Mouse (Mus musculus) left cerebral cortex, postnatal 10 days (tissue): ENCODE data around the gene Cspg4. TPM values are rescaled to one million over a fixed set of nuclear protein-coding genes. Genes with fewer than 3 reads are reported as not detected.
"Not testable (repeated sequence)": the region's sequence is repeated elsewhere in the genome, so short reads cannot be mapped to it uniquely, and the experiment has no call there.

Experiments
- DNase-seq, 2 experiments: peaks; one replicate each; pipeline ENCODE4 v3.0.0; 2021 to 2022; ENCODE audit warnings: low spot score in 2 of 2, mixed read lengths in 1 of 2; ENCODE audit errors: extremely low spot score in 1 of 2
- intact Hi-C: fragments of 180-260 bp; cut with DNase I; formaldehyde crosslinking; loops from one replicate; pipeline ENCODE4 v1.15.1; 2025
- total RNA-seq, 2 experiments: library from RNA; stranded (reverse); gene quantifications; 2 replicates each; pipeline ENCODE4 v1.2.3; 2021

Cspg4 gene
- total RNA-seq, 2 experiments from 2014 or later = 21.2 to 28.0 TPM

DNA sequence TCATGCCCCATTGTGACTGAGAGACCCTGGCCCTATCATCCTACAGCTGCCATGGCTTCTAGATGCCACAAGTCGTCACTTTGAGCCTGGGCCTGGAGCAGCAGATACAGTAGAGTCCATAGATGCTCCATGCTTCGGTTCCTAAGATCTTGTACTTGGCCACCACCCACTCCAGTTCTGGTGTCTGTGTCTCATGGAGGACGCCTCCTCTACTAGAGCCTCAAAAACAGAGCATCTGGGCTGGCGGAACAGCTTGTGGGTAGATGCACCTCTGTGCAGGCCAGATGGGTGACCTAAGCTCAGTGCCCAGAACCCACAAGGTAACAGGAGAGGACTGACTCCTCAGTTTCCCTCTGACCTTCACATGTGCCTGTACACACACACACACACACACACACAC is 19.5 kb downstream of the Cspg4 start:
- intact Hi-C loops = no loop called here
- no peak for DNase-seq

GRCm38 (mm10) chr9:56886113-56886512 is 21.3 kb downstream of the Cspg4 start:
- intact Hi-C loops = no loop called here
- peak in 1 of 2 experiments; percentile 62 for DNase-seq

DNA sequence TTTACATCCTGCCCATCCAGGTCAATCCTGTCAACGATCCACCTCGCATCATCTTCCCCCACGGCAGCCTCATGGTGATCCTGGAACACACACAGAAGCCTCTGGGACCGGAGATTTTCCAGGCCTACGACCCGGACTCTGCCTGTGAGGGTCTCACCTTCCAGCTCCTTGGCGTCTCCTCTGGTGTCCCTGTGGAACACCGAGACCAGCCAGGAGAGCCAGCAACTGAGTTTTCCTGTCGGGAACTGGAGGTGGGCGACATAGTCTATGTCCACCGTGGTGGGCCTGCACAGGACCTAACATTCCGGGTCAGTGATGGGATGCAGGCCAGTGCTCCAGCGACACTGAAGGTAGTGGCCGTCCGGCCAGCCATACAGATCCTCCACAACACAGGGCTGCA is 21.8 kb downstream of the Cspg4 start:
- no peak for DNase-seq

DNA sequence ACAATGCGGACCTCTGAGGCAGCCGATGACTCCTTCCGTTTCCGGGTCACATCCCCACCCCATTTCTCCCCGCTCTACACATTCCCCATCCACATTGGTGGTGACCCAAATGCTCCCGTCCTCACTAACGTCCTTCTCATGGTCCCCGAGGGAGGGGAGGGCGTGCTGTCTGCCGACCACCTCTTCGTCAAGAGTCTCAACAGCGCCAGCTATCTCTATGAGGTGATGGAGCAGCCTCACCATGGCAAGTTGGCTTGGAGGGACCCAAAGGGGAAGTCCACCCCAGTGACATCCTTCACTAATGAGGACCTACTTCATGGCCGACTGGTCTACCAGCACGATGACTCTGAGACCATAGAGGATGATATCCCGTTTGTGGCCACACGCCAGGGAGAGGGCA is 22.7 kb downstream of the Cspg4 start:
- intact Hi-C loops = no loop called here
- DNase-seq = peak in 1 of 2 experiments; percentile 55

More for the DNA sequence above, 21.8 kb downstream of the Cspg4 start:
- intact Hi-C loops = no loop called here

GRCm38 (mm10) chr9:56889817-56890216 is 25.0 kb downstream of the Cspg4 start:
- DNase-seq = peak; percentile 80 to 81
- intact Hi-C loops = loop anchor here (2.0 to 5.0 kb wide), 2 partner anchors 37 to 47 kb away; partner anchors contain the start of gene Snx33

DNA sequence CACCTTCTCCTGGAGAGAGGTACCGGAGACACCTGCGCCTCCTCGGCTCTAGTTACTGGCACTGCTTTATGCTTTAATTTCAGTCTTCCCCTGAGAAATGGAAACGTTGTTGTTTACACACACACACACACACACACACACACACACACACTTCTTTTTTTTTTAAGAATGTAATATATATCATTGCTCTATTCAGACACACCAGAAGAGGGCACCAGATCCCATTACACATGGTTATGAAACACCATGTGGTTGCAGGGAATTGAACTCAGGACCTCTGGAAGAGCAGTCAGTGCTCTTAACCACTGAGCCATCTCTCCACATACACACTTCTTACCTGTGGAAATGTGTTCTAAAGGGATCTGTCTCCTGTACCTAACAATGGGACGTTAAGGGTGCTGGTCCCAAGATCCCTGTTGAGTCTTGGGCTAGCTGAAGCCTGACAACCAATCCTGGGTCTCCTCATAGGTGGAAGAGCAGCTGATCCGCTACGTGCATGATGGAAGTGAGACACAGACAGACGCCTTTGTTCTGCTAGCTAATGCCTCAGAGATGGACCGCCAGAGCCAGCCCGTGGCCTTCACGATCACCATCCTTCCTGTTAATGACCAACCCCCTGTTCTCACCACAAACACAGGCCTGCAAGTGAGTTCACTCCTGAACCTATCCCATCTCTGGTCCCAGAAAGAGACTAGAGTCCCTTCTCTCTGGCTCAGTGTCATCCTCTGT is 25.9 kb downstream of the Cspg4 start:
- intact Hi-C loops = loop anchor here (5.0 kb wide), 1 partner anchor 37 kb away; the partner anchor contains the start of gene Snx33
- DNase-seq = no peak

GRCm38 (mm10) chr9:56891517-56892011 is 26.7 kb downstream of the Cspg4 start:
- intact Hi-C loops = loop anchor here (5.0 kb wide), 1 partner anchor 36 kb away; the partner anchor contains the start of gene Snx33

DNA sequence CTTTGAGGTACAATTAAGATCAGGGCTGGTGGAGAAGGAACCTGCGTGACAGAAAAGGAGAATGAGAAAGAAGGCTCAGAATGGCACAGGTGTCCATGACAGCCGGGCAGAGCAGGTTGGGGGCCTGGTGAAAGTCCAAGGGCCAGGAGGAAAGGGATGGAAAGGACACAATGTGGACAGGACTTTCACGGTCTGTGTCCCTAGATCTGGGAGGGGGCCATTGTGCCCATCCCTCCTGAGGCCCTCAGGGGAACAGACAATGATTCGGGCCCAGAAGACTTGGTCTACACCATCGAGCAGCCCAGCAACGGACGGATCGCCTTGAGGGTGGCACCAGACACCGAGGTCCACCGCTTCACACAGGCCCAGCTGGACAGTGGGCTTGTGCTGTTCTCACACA is 27.3 kb downstream of the Cspg4 start:
- intact Hi-C loops = loop anchor here (5.0 kb wide), 1 partner anchor 35 kb away; the partner anchor contains the start of gene Snx33
- DNase-seq = no peak

More at GRCm38 (mm10) chr9:56891517-56892011, 26.7 kb downstream of the Cspg4 start:
- peak; percentile 72 to 83 for DNase-seq

- no peak for DNase-seq
- intact Hi-C loops = loop anchor here (5.0 kb wide), 1 partner anchor 34 kb away; the partner anchor contains the start of gene Snx33
Measured at GRCm38 (mm10) chr9:56893313-56893712, 28.5 kb downstream of the Cspg4 start.

DNA sequence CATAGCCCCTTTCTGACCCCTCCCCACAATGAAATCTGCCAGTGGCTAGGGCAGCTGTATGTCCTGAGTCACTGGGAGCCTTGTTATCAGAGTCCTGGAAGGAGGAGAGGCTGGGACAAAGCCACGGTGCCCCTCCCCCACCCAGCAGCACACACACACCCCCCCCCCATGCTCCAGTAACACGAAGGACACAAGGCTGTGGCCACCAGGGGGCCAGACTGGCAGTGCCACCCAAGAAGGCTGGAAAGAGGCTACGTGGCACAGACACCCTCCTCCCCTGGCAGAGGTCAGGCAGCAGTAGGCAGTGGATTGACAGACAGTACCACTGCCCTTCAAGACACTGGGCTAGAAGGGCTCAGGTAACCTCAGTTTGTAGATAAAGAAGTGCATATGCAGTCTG is 29.2 kb downstream of the Cspg4 start:
- peak in 1 of 2 experiments; percentile 74 for DNase-seq
- intact Hi-C loops = loop anchor here (5.0 kb wide), 1 partner anchor 33 kb away; the partner anchor contains the start of gene Snx33

- intact Hi-C loops = no loop called here
- no peak for DNase-seq
Measured at GRCm38 (mm10) chr9:56896779-56897178, 31.9 kb downstream of the Cspg4 start.

- DNase-seq = no peak
- intact Hi-C loops = no loop called here
Measured at GRCm38 (mm10) chr9:56899409-56899808, 34.6 kb downstream of the Cspg4 start.

GRCm38 (mm10) chr9:56900060-56900459 is 35.2 kb downstream of the Cspg4 start:
- intact Hi-C loops = no loop called here
- DNase-seq = no peak

- intact Hi-C loops = no loop called here
Measured at GRCm38 (mm10) chr9:56900571-56900970, 35.7 kb downstream of the Cspg4 start.

GRCm38 (mm10) chr9:56901187-56901586 is 36.4 kb downstream of the Cspg4 start:
- DNase-seq = peak in 1 of 2 experiments; percentile 37
- intact Hi-C loops = no loop called here

More at GRCm38 (mm10) chr9:56900571-56900970, 35.7 kb downstream of the Cspg4 start:
- DNase-seq = no peak

DNA sequence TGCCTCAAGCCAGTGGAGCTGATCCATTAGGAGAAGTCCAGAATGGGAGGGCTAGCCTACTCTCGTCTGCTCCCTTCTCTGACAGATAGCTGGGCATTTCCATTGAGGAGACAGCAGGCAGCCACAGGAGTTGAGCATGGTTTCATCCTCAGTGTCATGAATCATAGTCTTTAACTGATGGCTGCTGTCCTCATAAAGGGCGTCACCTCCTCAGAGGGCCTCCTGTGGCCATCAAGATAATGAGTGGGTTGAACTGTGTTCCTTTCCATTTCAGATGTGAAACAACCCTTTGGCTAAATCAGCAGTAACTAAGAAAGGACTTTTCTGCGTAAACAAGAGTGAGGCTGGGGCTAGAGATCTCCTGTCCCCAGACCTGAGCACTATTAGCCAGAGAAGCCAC is 38.8 kb downstream of the Cspg4 start:
- no peak for DNase-seq

DNA sequence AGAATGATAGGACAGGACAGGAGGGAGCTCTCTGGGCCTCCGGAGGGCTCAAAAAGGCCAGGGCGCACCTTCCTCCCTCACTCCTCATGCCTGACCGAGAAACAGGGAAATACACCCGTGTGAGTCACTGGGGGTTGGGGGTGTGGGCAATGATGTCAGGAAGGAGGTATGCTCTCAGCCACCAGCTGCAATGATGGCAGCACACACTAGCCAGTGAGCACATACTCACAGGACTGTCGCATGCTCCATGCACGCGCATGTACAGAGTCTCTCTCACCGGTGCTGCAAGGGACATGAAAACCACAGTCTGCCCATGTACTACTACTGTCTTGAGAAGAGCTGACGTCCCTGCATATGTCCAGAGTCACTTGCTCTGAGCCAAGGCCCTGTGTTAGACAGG is 42.7 kb downstream of the Cspg4 start:
- DNase-seq = no peak
- intact Hi-C loops = no loop called here

More for the DNA sequence above, 38.8 kb downstream of the Cspg4 start:
- intact Hi-C loops = no loop called here

GRCm38 (mm10) chr9:56909991-56910390 is 45.2 kb downstream of the Cspg4 start:
- intact Hi-C loops, DNase-seq: not testable (repeated sequence)

- no peak for DNase-seq
- intact Hi-C loops = no loop called here
Measured at GRCm38 (mm10) chr9:56911017-56911416, 46.2 kb downstream of the Cspg4 start.

GRCm38 (mm10) chr9:56913991-56914390 is 49.2 kb downstream of the Cspg4 start:
- intact Hi-C loops = no loop called here
- DNase-seq = no peak
